Comparison of ENCODE assay signal across 16 mouse cellular contexts in genomic region chr2:146083326-146083871, GRCm38 (mm10).
DNase-seq lines count a peak whose midpoint lies in the region; ATAC-seq and TF ChIP-seq lines count a peak whose summit lies in the region.
"Had no signal": no experiment of that assay in that cellular context is flagged by ENCODE, and none has a peak within 500 bp of the region (broad histone marks: within the 10 kb centered on the region; RNA-seq: fewer than 3 reads in every experiment).

No protein-coding gene starts in this region.

- H3K9me3 ChIP-seq in midbrain, embryonic 11.5 days (ENCODE audit: control insufficient read depth, low read length), result no peaks in the 10 kb centered on the region
- H3K9me3 ChIP-seq in midbrain, embryonic 14.5 days (ENCODE audit: control insufficient read depth, low read length), result no peaks in the 10 kb centered on the region
- no peaks in the 10 kb centered on the region for H3K9me3 ChIP-seq in embryonic facial prominence, embryonic 14.5 days (ENCODE audit: control insufficient read depth, low read length)
- H3K9me3 ChIP-seq in forebrain, postnatal 0 days (ENCODE audit: low read length), result no peaks in the 10 kb centered on the region
- H3K9me3 ChIP-seq: limb, embryonic 12.5 days; liver, embryonic 15.5 days; midbrain, embryonic 12.5 days had no signal

- peak; percentile 82 for DNase-seq in midbrain, embryonic 11.5 days (ENCODE audit: low spot score, missing footprints)
- no peak for DNase-seq in midbrain, embryonic 14.5 days
- peak; percentile 42 for DNase-seq in embryonic facial prominence, embryonic 14.5 days (ENCODE audit: low spot score)
- no peak for DNase-seq in forebrain, postnatal 0 days
- DNase-seq in natural killer cell, adult 2 months (ENCODE audit: low spot score in 2 of 2), result no peak
- DNase-seq in ovary, postnatal 36 days (ENCODE audit: low spot score), result no peak
- DNase-seq: cerebellum, adult 11 months; layer of hippocampus, postnatal 36 days; lung, postnatal 14 days; thymus, adult 2 months had no signal

- 41% methylated on average over 6 of the region's 6 CpGs for WGBS in midbrain, embryonic 11.5 days
- WGBS in midbrain, embryonic 14.5 days, result 38% methylated on average over 6 of the region's 6 CpGs
- 48% methylated on average over 6 of the region's 6 CpGs for WGBS in embryonic facial prominence, embryonic 14.5 days
- 22% methylated on average over 6 of the region's 6 CpGs for WGBS in forebrain, postnatal 0 days

- no peak overlapping the region for H3K9ac ChIP-seq in midbrain, embryonic 11.5 days (ENCODE audit: low read length)
- no peak overlapping the region for H3K9ac ChIP-seq in midbrain, embryonic 14.5 days (replicated peaks; ENCODE audit: low read length)
- no peak overlapping the region for H3K9ac ChIP-seq in embryonic facial prominence, embryonic 14.5 days (ENCODE audit: low read depth, low read length)
- H3K9ac ChIP-seq in forebrain, postnatal 0 days, result no peak overlapping the region
- H3K9ac ChIP-seq: limb, embryonic 12.5 days; liver, embryonic 15.5 days; midbrain, embryonic 12.5 days had no signal

- no peak overlapping the region for H3K4me3 ChIP-seq in midbrain, embryonic 11.5 days (ENCODE audit: low read depth, low read length)
- no peak overlapping the region for H3K4me3 ChIP-seq in midbrain, embryonic 14.5 days (replicated peaks; ENCODE audit: low read depth, low read length)
- no peak overlapping the region for H3K4me3 ChIP-seq in embryonic facial prominence, embryonic 14.5 days (ENCODE audit: low read depth, low read length)
- H3K4me3 ChIP-seq in forebrain, postnatal 0 days (ENCODE audit: low read depth, low read length), result no peak overlapping the region
- H3K4me3 ChIP-seq: erythroblast, embryonic 14.5 days; limb, embryonic 12.5 days; liver, embryonic 15.5 days; midbrain, embryonic 12.5 days had no signal

- no peak for TF ChIP-seq CTCF in forebrain, postnatal 0 days (IDR thresholded peaks at IDR 0.05; ENCODE audit: low read depth)

- H3K27ac ChIP-seq in midbrain, embryonic 11.5 days (ENCODE audit: low read depth, low read length), result no peak overlapping the region
- H3K27ac ChIP-seq in midbrain, embryonic 14.5 days (replicated peaks; ENCODE audit: low read depth, low read length), result no peak overlapping the region
- no peak overlapping the region for H3K27ac ChIP-seq in embryonic facial prominence, embryonic 14.5 days (replicated peaks; ENCODE audit: low read depth, low read length)
- H3K27ac ChIP-seq in forebrain, postnatal 0 days (ENCODE audit: low read depth, low read length), result no peak overlapping the region
- H3K27ac ChIP-seq: limb, embryonic 12.5 days; liver, embryonic 15.5 days; midbrain, embryonic 12.5 days had no signal

- no peaks in the 10 kb centered on the region for H3K36me3 ChIP-seq in midbrain, embryonic 11.5 days (ENCODE audit: control insufficient read depth, insufficient read depth, low read length)
- H3K36me3 ChIP-seq in midbrain, embryonic 14.5 days (ENCODE audit: control insufficient read depth, insufficient read depth, low read length), result no peaks in the 10 kb centered on the region
- H3K36me3 ChIP-seq in embryonic facial prominence, embryonic 14.5 days (ENCODE audit: control insufficient read depth, insufficient read depth, low read length), result no peaks in the 10 kb centered on the region
- H3K36me3 ChIP-seq in forebrain, postnatal 0 days (ENCODE audit: insufficient read depth), result no peaks in the 10 kb centered on the region
- H3K36me3 ChIP-seq: limb, embryonic 12.5 days; liver, embryonic 15.5 days; midbrain, embryonic 12.5 days had no signal

- H3K4me1 ChIP-seq in midbrain, embryonic 11.5 days (ENCODE audit: control insufficient read depth, insufficient read depth, low read length), result no peaks in the 10 kb centered on the region
- H3K4me1 ChIP-seq in midbrain, embryonic 14.5 days (ENCODE audit: control insufficient read depth, insufficient read depth, low read length), result no peaks in the 10 kb centered on the region
- H3K4me1 ChIP-seq in embryonic facial prominence, embryonic 14.5 days (ENCODE audit: control insufficient read depth, insufficient read depth, low read length), result peaks cover 3% of the 10 kb centered on the region; the same call in 1 of the 2 replicates
- no peaks in the 10 kb centered on the region for H3K4me1 ChIP-seq in forebrain, postnatal 0 days (ENCODE audit: insufficient read depth)
- H3K4me1 ChIP-seq: liver, embryonic 15.5 days had no signal

- H3K4me2 ChIP-seq in midbrain, embryonic 11.5 days, result no peak overlapping the region
- no peak overlapping the region for H3K4me2 ChIP-seq in midbrain, embryonic 14.5 days (ENCODE audit: low read length)
- H3K4me2 ChIP-seq in embryonic facial prominence, embryonic 14.5 days (ENCODE audit: low read depth, low read length), result no peak overlapping the region
- no peak overlapping the region for H3K4me2 ChIP-seq in forebrain, postnatal 0 days (ENCODE audit: low read depth)
- H3K4me2 ChIP-seq: limb, embryonic 12.5 days; liver, embryonic 15.5 days; midbrain, embryonic 12.5 days had no signal

- no peak for ATAC-seq in midbrain, embryonic 11.5 days (ENCODE audit: low FRiP score)
- no peak for ATAC-seq in midbrain, embryonic 14.5 days (ENCODE audit: low FRiP score, low TSS enrichment)
- ATAC-seq in embryonic facial prominence, embryonic 14.5 days (ENCODE audit: low read depth), result peak; percentile 88
- ATAC-seq in forebrain, postnatal 0 days, result peak; percentile 51; the same call in 1 of the 2 replicates
- ATAC-seq in erythroblast, adult 5-6 weeks (replicated peaks; ENCODE audit: low FRiP score, poor library complexity, severe bottlenecking), result no peak
- ATAC-seq: Patski had no signal

- H3K27me3 ChIP-seq in midbrain, embryonic 11.5 days (ENCODE audit: control insufficient read depth, insufficient read depth, low read length), result no peaks in the 10 kb centered on the region
- H3K27me3 ChIP-seq in midbrain, embryonic 14.5 days (ENCODE audit: control insufficient read depth, insufficient read depth, low read length), result no peaks in the 10 kb centered on the region
- H3K27me3 ChIP-seq in embryonic facial prominence, embryonic 14.5 days (replicated peaks; ENCODE audit: control insufficient read depth, insufficient read depth, low read length), result no peaks in the 10 kb centered on the region
- no peaks in the 10 kb centered on the region for H3K27me3 ChIP-seq in forebrain, postnatal 0 days (ENCODE audit: insufficient read depth, low read length)
- H3K27me3 ChIP-seq: limb, embryonic 12.5 days; liver, embryonic 15.5 days; midbrain, embryonic 12.5 days had no signal

Comparison
In these comparisons a context has a peak if more than half of its experiments do, and no peak if none do; other contexts are left out.
1. DNase-seq: peak in midbrain, embryonic 11.5 days (single experiment) and embryonic facial prominence, embryonic 14.5 days (single experiment); none in midbrain, embryonic 14.5 days (single experiment), forebrain, postnatal 0 days (single experiment), natural killer cell, adult 2 months (0 of 2) and ovary, postnatal 36 days (single experiment).
2. ATAC-seq: peak in embryonic facial prominence, embryonic 14.5 days (single experiment) and forebrain, postnatal 0 days (single experiment); none in midbrain, embryonic 11.5 days (single experiment), midbrain, embryonic 14.5 days (single experiment) and erythroblast, adult 5-6 weeks (single experiment).